Mouse (Mus musculus): ENCODE measurements around the gene Angptl6. TPM values are rescaled to one million over a fixed set of nuclear protein-coding genes. Genes with fewer than 3 reads are reported as not detected.

Angptl6 gene
- polyA plus RNA-seq, 1 experiment from 2014 or later, result 7.5 TPM

GRCm38 (mm10) chr9:20825781-20826180 lies 53.7 kb downstream of the Angptl6 start:
- Histone ChIP-seq H3K36me3 (no peaks in the 10 kb centered on the region), H3K27me3 (replicated peaks) (no peaks in the 10 kb centered on the region), H3K4me1 (peaks cover 5% of the 10 kb centered on the region; the same call in 1 of the 2 replicates), H3K4me2 (no peak overlapping the region), H3K4me3 (replicated peaks) (no peak overlapping the region), H3K9ac (no peak overlapping the region), H3K9me3 (no peaks in the 10 kb centered on the region), H3K27ac (no peak overlapping the region)
- ATAC-seq (ENCODE audit: insufficient read depth, low FRiP score, low read depth), result no peak
- WGBS, result 40% methylated on average over 5 of the region's 5 CpGs

Small RNA genes within 50 kb of the gene (microRNA-seq; reads per million reads assigned to microRNA genes)
- 0.77 reads per million for gene Mir7081

Other genes starting within 250 kb of the Angptl6 start
- gene Ubl5, start 236.8 kb downstream of the Angptl6 start, polyA plus RNA-seq (2015; fragmentation: Nextera tagmentation; extraction: Ambion mirVana), result 348 and 376 TPM in 2 replicates
- gene Fbxl12, start 235.0 kb downstream of the Angptl6 start, polyA plus RNA-seq (2015; fragmentation: Nextera tagmentation; extraction: Ambion mirVana), result 15.3 and 18.5 TPM in 2 replicates
- gene Pin1, start 227.6 kb downstream of the Angptl6 start, polyA plus RNA-seq (2015; fragmentation: Nextera tagmentation; extraction: Ambion mirVana), result 44.2 and 45.5 TPM in 2 replicates
- gene Olfm2, start 133.4 kb downstream of the Angptl6 start, polyA plus RNA-seq (2015; fragmentation: Nextera tagmentation; extraction: Ambion mirVana), result 6.7 and 7.5 TPM in 2 replicates
- gene Col5a3, start 64.7 kb downstream of the Angptl6 start, polyA plus RNA-seq (2015; fragmentation: Nextera tagmentation; extraction: Ambion mirVana), result 3.2 and 3.5 TPM in 2 replicates
- not detected in 2 replicates for gene Rdh8, start 61.2 kb downstream of the Angptl6 start, polyA plus RNA-seq (2015; fragmentation: Nextera tagmentation; extraction: Ambion mirVana)
- gene A230050P20Rik, start 11.1 kb downstream of the Angptl6 start, polyA plus RNA-seq (2015; fragmentation: Nextera tagmentation; extraction: Ambion mirVana), result 20.7 and 21.2 TPM in 2 replicates
- 80.9 and 81.3 TPM in 2 replicates for gene Ppan, start 8.4 kb upstream of the Angptl6 start, polyA plus RNA-seq (2015; fragmentation: Nextera tagmentation; extraction: Ambion mirVana)
- gene Eif3g, start 18.9 kb upstream of the Angptl6 start, polyA plus RNA-seq (2015; fragmentation: Nextera tagmentation; extraction: Ambion mirVana), result 283 and 327 TPM in 2 replicates
- gene Dnmt1, start 80.2 kb upstream of the Angptl6 start, polyA plus RNA-seq (2015; fragmentation: Nextera tagmentation; extraction: Ambion mirVana), result 74.7 and 76.0 TPM in 2 replicates
- 39.4 and 40.1 TPM in 2 replicates for gene S1pr2, start 97.1 kb upstream of the Angptl6 start, polyA plus RNA-seq (2015; fragmentation: Nextera tagmentation; extraction: Ambion mirVana)
- gene Mrpl4, start 123.0 kb upstream of the Angptl6 start, polyA plus RNA-seq (2015; fragmentation: Nextera tagmentation; extraction: Ambion mirVana), result 129 and 133 TPM in 2 replicates
- 10.9 and 11.3 TPM in 2 replicates for gene Icam1, start 136.3 kb upstream of the Angptl6 start, polyA plus RNA-seq (2015; fragmentation: Nextera tagmentation; extraction: Ambion mirVana)
- 6.6 and 16.2 TPM in 2 replicates for gene Icam4, start 149.6 kb upstream of the Angptl6 start, polyA plus RNA-seq (2015; fragmentation: Nextera tagmentation; extraction: Ambion mirVana)
- 0.05 and 0.21 TPM in 2 replicates for gene Icam5, start 152.3 kb upstream of the Angptl6 start, polyA plus RNA-seq (2015; fragmentation: Nextera tagmentation; extraction: Ambion mirVana)
- gene Zglp1, start 187.4 kb upstream of the Angptl6 start, polyA plus RNA-seq (2015; fragmentation: Nextera tagmentation; extraction: Ambion mirVana), result 0.73 TPM in 1 of 2 replicates, not detected in the other
- 0.58 and 0.82 TPM in 2 replicates for gene Gm49373, start 193.4 kb upstream of the Angptl6 start, polyA plus RNA-seq (2015; fragmentation: Nextera tagmentation; extraction: Ambion mirVana)
- gene Fdx1l, start 193.9 kb upstream of the Angptl6 start, polyA plus RNA-seq (2015; fragmentation: Nextera tagmentation; extraction: Ambion mirVana), result 57.6 and 58.0 TPM in 2 replicates
- gene Gm38431, start 212.3 kb upstream of the Angptl6 start, polyA plus RNA-seq (2015; fragmentation: Nextera tagmentation; extraction: Ambion mirVana), result 1.6 and 1.7 TPM in 2 replicates
- gene Raver1, start 212.3 kb upstream of the Angptl6 start, polyA plus RNA-seq (2015; fragmentation: Nextera tagmentation; extraction: Ambion mirVana), result 48.3 and 60.9 TPM in 2 replicates